Mouse (Mus musculus) hindbrain, embryonic 11.5 days (tissue): ENCODE measurements around the gene Hdgf. TPM values are rescaled to one million over a fixed set of nuclear protein-coding genes. Genes with fewer than 3 reads are reported as not detected.

Experiments used
- ATAC-seq: fragments of 200-750 bp; cut with Nextera tagmentation; 2 replicates; pipeline ENCODE4 v1.8.0; 2017; ENCODE audit warnings: mild to moderate bottlenecking, moderate TSS enrichment, moderate library complexity; ENCODE audit not compliant: low FRiP score
- DNase-seq: peaks from one replicate; pipeline ENCODE4 v3.0.0-alpha.2; 2015; ENCODE audit warnings: low spot score
- H3K27ac ChIP-seq: fragments of 300-500 bp; sonication (generic); 2 replicates; pipeline ENCODE4 v1.5.1; 2014; ENCODE audit warnings: mild to moderate bottlenecking, low read depth, low read length
- H3K27me3 ChIP-seq: fragments of 300-500 bp; sonication (generic); 2 replicates; pipeline ENCODE4 v1.6.1; 2014; ENCODE audit warnings: mild to moderate bottlenecking, low read length, moderate library complexity, mixed read lengths; ENCODE audit not compliant: control insufficient read depth, insufficient read depth
- H3K36me3 ChIP-seq: fragments of 300-500 bp; sonication (generic); 2 replicates; pipeline ENCODE4 v1.6.1; 2014; ENCODE audit warnings: mild to moderate bottlenecking, low read length, moderate library complexity, mixed read lengths; ENCODE audit not compliant: control insufficient read depth, insufficient read depth
- H3K4me1 ChIP-seq: fragments of 300-500 bp; sonication (generic); replicated peaks from 2 replicates; pipeline ENCODE4 v1.6.1; 2014; ENCODE audit warnings: low read length, mixed read lengths; ENCODE audit not compliant: control insufficient read depth, insufficient read depth
- H3K4me2 ChIP-seq: fragments of 300-500 bp; sonication (generic); replicated peaks from 2 replicates; pipeline ENCODE4 v1.6.1; 2014; ENCODE audit warnings: mild to moderate bottlenecking, low read depth, low read length
- H3K4me3 ChIP-seq: fragments of 300-500 bp; sonication (generic); 2 replicates; pipeline ENCODE4 v1.5.1; 2014; ENCODE audit warnings: low read depth, low read length
- H3K9ac ChIP-seq: fragments of 300-500 bp; sonication (generic); 2 replicates; pipeline ENCODE4 v1.6.1; 2014; ENCODE audit warnings: low read depth, low read length
- H3K9me3 ChIP-seq: fragments of 300-500 bp; sonication (generic); 2 replicates; pipeline ENCODE4 v1.6.1; 2016; ENCODE audit warnings: low read length; ENCODE audit not compliant: control insufficient read depth
- WGBS: fragments of 180-500 bp; shearing (Covaris S2); extraction: QIAGEN DNeasy Blood & Tissue Kit; methylation state at CpG from one replicate; pipeline ENCODE4 v1.1.7; 2014; 5-methylcytosine and 5-hydroxymethylcytosine counted together
- polyA plus RNA-seq: library from polyadenylated mRNA; unstranded; fragments of >200 nt; fragmentation: Nextera tagmentation; extraction: Ambion mirVana; gene quantifications from 2 replicates; pipeline ENCODE4 v1.2.1, GENCODE M21; 2014

Gene Hdgf
- polyA plus RNA-seq, 1 experiment from 2014 or later = 202 TPM

DNA sequence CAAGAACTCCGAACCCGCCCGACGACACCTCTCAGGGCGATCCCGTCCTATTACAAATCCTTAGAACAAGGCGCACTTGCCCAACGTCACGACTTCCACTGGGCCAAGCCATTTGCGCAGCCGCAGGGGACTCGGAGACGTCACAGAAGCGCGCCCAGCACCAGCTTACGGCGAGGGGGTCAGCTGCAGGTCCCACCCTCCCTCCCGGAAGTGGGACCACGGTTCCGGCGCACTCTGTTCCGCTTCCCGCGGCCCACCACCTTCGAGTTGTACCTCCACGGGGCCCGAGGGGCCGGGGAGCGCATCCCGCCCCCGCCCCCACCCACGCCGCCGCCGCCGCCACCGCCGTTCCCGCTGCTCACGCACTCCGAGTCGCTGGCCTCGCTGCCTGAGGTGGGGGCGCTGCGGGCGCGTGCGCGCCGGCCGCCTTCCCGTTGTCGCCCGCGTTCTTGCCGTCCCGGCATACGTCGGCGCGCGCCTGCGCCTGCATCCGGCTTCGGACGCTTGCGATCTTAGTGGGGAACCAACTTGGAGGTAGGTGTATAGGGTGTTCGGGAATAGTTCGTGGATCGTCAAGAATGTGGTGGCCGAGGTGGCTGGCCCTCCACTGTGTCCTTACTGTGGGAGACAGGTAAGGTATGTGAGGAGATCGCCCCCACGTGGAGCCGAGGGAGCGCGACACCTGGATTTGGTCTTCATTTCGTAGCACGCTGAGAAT, 24.1 kb downstream of the Hdgf start, which contains the start of the genes Isg20l2 and Rrnad1:
TSS of gene Isg20l2 (plus strand) at position 237 of the 718 bp plus-strand sequence.
TSS of gene Rrnad1 (minus strand) at position 640 of the 718 bp plus-strand sequence.
- Histone ChIP-seq H3K27me3 (no peaks in the 10 kb centered on the region), H3K36me3 (peaks cover 7% of the 10 kb centered on the region; the same call in 1 of the 2 replicates), H3K9me3 (no peaks in the 10 kb centered on the region), H3K4me1 (peaks cover 3% of the 10 kb centered on the region; the same call in 1 of the 2 replicates), H3K9ac (peak within 1 kb of the TSS; percentile 92), H3K4me2 (peak within 1 kb of the TSS; percentile 70), H3K4me3 (peak within 1 kb of the TSS; percentile 97), H3K27ac (peak within 1 kb of the TSS; percentile 74)
- peak; percentile 96 for ATAC-seq
- DNase-seq = peak; percentile 97
- under 1% methylated on average over 72 of the region's 78 CpGs for WGBS

DNA sequence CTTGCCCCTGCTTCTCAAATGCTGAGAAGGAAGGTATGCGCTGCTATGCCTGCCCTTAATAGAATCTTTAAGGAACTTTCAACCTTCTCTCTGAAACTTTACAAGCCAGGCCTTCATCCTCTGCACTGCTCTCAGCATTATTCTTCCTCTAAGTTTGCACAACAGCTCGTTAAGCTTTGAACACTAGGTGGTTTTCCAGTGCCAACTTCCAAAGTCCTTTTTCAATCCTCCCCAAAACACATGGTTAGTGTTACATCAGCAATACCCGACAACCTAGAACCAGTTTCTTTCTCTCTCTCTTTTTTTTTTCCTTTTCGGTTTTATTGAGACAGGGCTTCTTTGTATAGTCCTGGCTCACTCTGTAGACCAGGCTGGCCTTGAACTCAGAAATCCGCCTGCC, 27.9 kb downstream of the Hdgf start:
- Histone ChIP-seq H3K36me3 (peaks cover 17% of the 10 kb centered on the region), H3K4me1 (peaks cover 5% of the 10 kb centered on the region; the same call in 1 of the 2 replicates), H3K9me3 (no peaks in the 10 kb centered on the region), H3K9ac (no peak overlapping the region), H3K27me3 (no peaks in the 10 kb centered on the region), H3K4me3 (no peak overlapping the region), H3K27ac (no peak overlapping the region), H3K4me2 (no peak overlapping the region)
- DNase-seq = no peak
- 89% methylated on average over 5 of the region's 5 CpGs for WGBS
- no peak for ATAC-seq

GRCm38 (mm10) chr3:87934501-87934900, 28.4 kb downstream of the Hdgf start:
- Histone ChIP-seq H3K27ac (no peak overlapping the region), H3K4me1 (peaks cover 3% of the 10 kb centered on the region; the same call in 1 of the 2 replicates), H3K4me2 (no peak overlapping the region), H3K27me3 (no peaks in the 10 kb centered on the region), H3K36me3 (peaks cover 19% of the 10 kb centered on the region), H3K4me3 (no peak overlapping the region), H3K9me3 (no peaks in the 10 kb centered on the region), H3K9ac (no peak overlapping the region)
- WGBS = 71% methylated on average over 4 of the region's 4 CpGs
- DNase-seq = no peak
- ATAC-seq = no peak

DNA sequence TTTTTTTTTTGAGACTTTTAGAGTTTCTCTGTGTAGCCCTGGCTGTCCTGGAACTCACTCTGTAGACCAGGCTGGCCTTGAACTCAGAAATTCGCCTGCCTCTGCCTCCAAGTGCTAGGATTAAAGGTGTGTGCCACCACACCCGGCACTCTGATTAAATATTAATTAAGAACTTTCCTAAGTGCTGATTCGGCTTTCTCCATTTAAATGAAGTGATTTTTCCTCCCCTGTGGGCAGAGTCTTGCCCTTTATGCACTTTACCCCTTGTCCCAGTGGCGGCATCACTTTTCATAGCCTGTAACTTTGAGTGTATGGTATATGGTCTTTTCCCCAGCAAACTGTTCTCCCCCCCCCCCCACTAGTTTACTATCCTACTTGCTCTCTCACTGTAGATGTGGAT, 29.1 kb downstream of the Hdgf start:
- 81% methylated on average over 4 of the region's 4 CpGs for WGBS
- no peak for ATAC-seq

DNA sequence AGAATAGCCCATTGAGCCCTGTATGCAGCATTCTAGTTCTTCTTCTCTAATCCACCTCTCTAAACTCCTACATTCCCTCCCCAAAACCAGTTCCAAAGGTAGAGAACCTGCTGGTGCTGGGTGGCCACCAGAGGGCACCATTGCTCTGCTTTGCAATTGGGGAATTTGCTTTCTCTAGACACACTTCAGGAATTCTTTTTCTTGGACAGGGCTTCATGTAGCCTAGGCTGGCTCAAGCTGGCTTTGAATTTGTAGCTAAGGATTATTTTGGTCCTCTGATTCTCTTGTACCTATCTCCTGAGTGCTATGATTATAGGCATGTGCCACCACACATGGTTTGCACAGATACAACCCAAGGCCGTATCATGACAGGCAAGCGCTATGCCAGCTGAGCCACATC, 29.7 kb downstream of the Hdgf start:
- Histone ChIP-seq H3K27ac (no peak overlapping the region), H3K4me3 (no peak overlapping the region), H3K4me2 (no peak overlapping the region), H3K9ac (no peak overlapping the region), H3K36me3 (peaks cover 20% of the 10 kb centered on the region), H3K4me1 (peaks cover 3% of the 10 kb centered on the region; the same call in 1 of the 2 replicates), H3K9me3 (no peaks in the 10 kb centered on the region), H3K27me3 (no peaks in the 10 kb centered on the region)
- DNase-seq (peak; percentile 91), ATAC-seq (0 out of 2 replicates have a peak, but pooled peaks have one; percentile 38)
- 97% methylated on average over 2 of the region's 2 CpGs for WGBS

More for the DNA sequence above, 29.1 kb downstream of the Hdgf start:
- Histone ChIP-seq H3K36me3 (peaks cover 20% of the 10 kb centered on the region), H3K4me1 (peaks cover 3% of the 10 kb centered on the region; the same call in 1 of the 2 replicates), H3K9ac (no peak overlapping the region), H3K27ac (no peak overlapping the region), H3K9me3 (no peaks in the 10 kb centered on the region), H3K4me2 (no peak overlapping the region), H3K4me3 (no peak overlapping the region), H3K27me3 (no peaks in the 10 kb centered on the region)
- DNase-seq = no peak

GRCm38 (mm10) chr3:87940611-87941010, 34.5 kb downstream of the Hdgf start:
- H3K4me3 ChIP-seq = no peak overlapping the region
- H3K36me3 ChIP-seq = peaks cover 16% of the 10 kb centered on the region
- DNase-seq (no peak), ATAC-seq (no peak)
- H3K4me2 ChIP-seq = no peak overlapping the region
- no peaks in the 10 kb centered on the region for H3K27me3 ChIP-seq
- no peak overlapping the region for H3K9ac ChIP-seq
- no peak overlapping the region for H3K27ac ChIP-seq
- H3K4me1 ChIP-seq = peaks cover 12% of the 10 kb centered on the region; the same call in 1 of the 2 replicates
- WGBS = 74% methylated on average over 5 of the region's 5 CpGs
- H3K9me3 ChIP-seq = no peaks in the 10 kb centered on the region

DNA sequence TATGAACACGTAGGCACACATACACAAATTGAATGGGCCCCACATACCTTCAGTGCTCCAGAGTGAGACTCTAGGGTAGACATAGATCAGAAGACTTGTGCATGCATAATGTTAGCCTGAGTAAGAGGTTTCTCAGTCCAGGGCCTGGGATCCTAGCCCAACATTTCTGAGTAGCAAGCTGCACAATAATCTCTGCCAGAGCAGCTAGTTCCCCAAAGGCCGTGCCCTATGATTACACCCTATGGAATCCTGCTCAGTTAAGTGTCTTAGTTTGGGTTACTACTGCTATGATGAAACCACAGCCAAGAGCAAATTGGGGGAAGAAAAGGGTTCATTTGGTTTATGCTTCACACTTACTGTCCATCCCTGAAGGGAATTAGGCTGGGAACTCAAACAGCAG, 36.4 kb downstream of the Hdgf start:
- H3K9me3 ChIP-seq = no peaks in the 10 kb centered on the region
- no peak for ATAC-seq
- peaks cover 26% of the 10 kb centered on the region for H3K4me1 ChIP-seq
- no peak overlapping the region for H3K4me3 ChIP-seq
- H3K4me2 ChIP-seq = no peak overlapping the region
- no peaks in the 10 kb centered on the region for H3K27me3 ChIP-seq
- no peak overlapping the region for H3K9ac ChIP-seq
- H3K36me3 ChIP-seq = peaks cover 13% of the 10 kb centered on the region
- DNase-seq = no peak
- no peak overlapping the region for H3K27ac ChIP-seq
- WGBS = 96% methylated on average over 2 of the region's 2 CpGs

- no peaks in the 10 kb centered on the region for H3K9me3 ChIP-seq
- H3K36me3 ChIP-seq = peaks cover 9% of the 10 kb centered on the region
- no peak overlapping the region for H3K27ac ChIP-seq
- WGBS = 84% methylated on average over 7 of the region's 7 CpGs
- no peaks in the 10 kb centered on the region for H3K27me3 ChIP-seq
- no peak overlapping the region for H3K9ac ChIP-seq
- ATAC-seq (no peak), DNase-seq (no peak)
- H3K4me3 ChIP-seq = no peak overlapping the region
- no peak overlapping the region for H3K4me2 ChIP-seq
- H3K4me1 ChIP-seq = peaks cover 33% of the 10 kb centered on the region
Measured at GRCm38 (mm10) chr3:87943586-87943985, 37.5 kb downstream of the Hdgf start.
